Mouse (Mus musculus) heart, postnatal 0 days (tissue): ENCODE measurements at regions not wholly inside any gene's neighbourhood (a gene's known extent, or its start where the extent isn't known, plus 50 kb on each side); places are given as distances from the start of the nearest gene placed in this dataset.

Experiments used
- CTCF ChIP-seq: IDR thresholded peaks from 2 replicates; pipeline ENCODE4 v1.5.1; 2016; ENCODE audit warnings: antibody characterized with exemption, control low read depth, low read depth
- EP300 ChIP-seq: IDR thresholded peaks from 2 replicates; pipeline ENCODE4 v1.6.1; 2016; ENCODE audit warnings: antibody characterized with exemption, low read depth

GRCm38 (mm10) chr4:124002105-124002504, 84.3 kb upstream of the 4930535I16Rik start:
- TF ChIP-seq CTCF (no peak), EP300 (no peak)
